ENCODE assay signal across 8 mouse cellular contexts in the genomic region with DNA sequence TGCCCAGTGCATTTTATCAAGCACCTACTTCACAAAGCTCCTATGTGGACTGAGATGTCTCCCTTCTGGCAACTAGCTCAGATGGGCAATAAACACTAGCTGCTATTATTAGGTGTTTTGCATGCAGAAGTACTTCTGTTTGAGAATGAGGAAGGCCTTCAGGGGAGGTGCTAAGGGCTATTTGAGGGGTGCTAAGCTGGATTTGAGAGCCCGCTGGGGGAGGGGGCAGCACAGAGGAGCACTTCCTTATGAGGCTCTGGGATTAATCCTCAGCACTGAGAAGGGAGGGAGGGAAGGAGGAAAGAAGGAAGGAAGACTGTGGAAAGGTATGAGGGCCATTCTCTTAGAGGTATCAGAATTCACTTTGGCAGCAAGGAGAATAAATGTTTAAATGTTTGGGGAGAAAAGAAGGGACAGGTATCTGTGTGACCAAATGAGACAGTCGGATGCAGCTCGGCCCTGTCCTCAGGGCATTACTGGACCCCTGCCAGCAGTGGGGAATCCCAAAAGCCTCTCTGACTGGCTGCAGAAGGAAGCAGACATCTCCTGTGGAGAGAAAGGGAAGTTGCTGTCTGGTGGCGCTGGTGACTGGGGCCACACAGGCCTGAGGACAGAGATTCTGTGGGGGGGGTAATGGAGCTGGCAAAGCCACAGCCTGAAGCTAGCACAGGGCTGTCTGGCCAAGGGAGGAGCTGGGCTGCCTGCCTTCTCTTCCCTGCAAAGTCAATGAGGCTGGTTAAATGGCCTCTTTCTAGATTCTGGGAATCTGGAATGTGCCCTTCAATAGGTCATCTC. TPM values are rescaled to one million over a fixed set of nuclear protein-coding genes. Genes with fewer than 3 reads are reported as not detected.
DNase-seq lines count a peak whose midpoint lies in the region; ATAC-seq lines count a peak whose summit lies in the region.

No protein-coding gene starts in this region.

- ATAC-seq in liver, embryonic 11.5 days (replicated peaks; ENCODE audit: low FRiP score): no peak
- ATAC-seq in granulocyte monocyte progenitor cell, adult 5-6 weeks (replicated peaks; ENCODE audit: poor library complexity, severe bottlenecking): peak; percentile 90
- peak; percentile 59 for ATAC-seq in intestine, embryonic 16.5 days
- peak; percentile 79 for ATAC-seq in lung, embryonic 16.5 days (ENCODE audit: low read depth)

- 0 out of 2 replicates have a peak, but pooled peaks cover 2% of the 10 kb centered on the region for H3K4me1 ChIP-seq in liver, embryonic 11.5 days (replicated peaks; ENCODE audit: control insufficient read depth, insufficient read depth, low read length)
- 0 out of 2 replicates have a peak, but pooled peaks cover 5% of the 10 kb centered on the region for H3K4me1 ChIP-seq in intestine, embryonic 16.5 days (ENCODE audit: control insufficient read depth, insufficient read depth, low read length)
- H3K4me1 ChIP-seq in lung, embryonic 16.5 days (replicated peaks; ENCODE audit: control insufficient read depth, insufficient read depth, low read length): peaks cover 7% of the 10 kb centered on the region

- 41% methylated on average over 4 of the region's 4 CpGs for WGBS in liver, embryonic 11.5 days
- WGBS in intestine, embryonic 16.5 days: 31% methylated on average over 4 of the region's 4 CpGs
- WGBS in lung, embryonic 16.5 days: 22% methylated on average over 4 of the region's 4 CpGs

- no peak overlapping the region for H3K4me2 ChIP-seq in liver, embryonic 11.5 days
- no peak overlapping the region for H3K4me2 ChIP-seq in intestine, embryonic 16.5 days (ENCODE audit: low read depth, low read length)
- H3K4me2 ChIP-seq in lung, embryonic 16.5 days (ENCODE audit: low read depth, low read length): no peak overlapping the region

- H3K4me3 ChIP-seq in liver, embryonic 11.5 days (ENCODE audit: low read depth, low read length): no peak overlapping the region
- H3K4me3 ChIP-seq in intestine, embryonic 16.5 days (ENCODE audit: low read length): no peak overlapping the region
- H3K4me3 ChIP-seq in lung, embryonic 16.5 days (ENCODE audit: low read length): no peak overlapping the region

- no peaks in the 10 kb centered on the region for H3K36me3 ChIP-seq in liver, embryonic 11.5 days (ENCODE audit: control insufficient read depth, insufficient read depth, low read length)
- H3K36me3 ChIP-seq in intestine, embryonic 16.5 days (ENCODE audit: control insufficient read depth, insufficient read depth, low read length): no peaks in the 10 kb centered on the region
- no peaks in the 10 kb centered on the region for H3K36me3 ChIP-seq in lung, embryonic 16.5 days (ENCODE audit: control insufficient read depth, insufficient read depth, low read length)

- peak; percentile 52 for DNase-seq in liver
- DNase-seq in liver, embryonic 11.5 days (ENCODE audit: low spot score): no peak
- peak; percentile 67 for DNase-seq in brain, adult 2 months (ENCODE audit: low read depth, low spot score)
- peak; percentile 64 to 72 for DNase-seq in spleen, postnatal 36 days (ENCODE audit: low spot score in 2 of 2)
- no peak for DNase-seq in ovary, postnatal 10 days (ENCODE audit: low spot score)

- no peaks in the 10 kb centered on the region for H3K9me3 ChIP-seq in liver, embryonic 11.5 days (ENCODE audit: control insufficient read depth, low read length)
- H3K9me3 ChIP-seq in intestine, embryonic 16.5 days (ENCODE audit: control insufficient read depth, low read length): no peaks in the 10 kb centered on the region
- H3K9me3 ChIP-seq in lung, embryonic 16.5 days (ENCODE audit: control insufficient read depth, low read length): no peaks in the 10 kb centered on the region

- no peak overlapping the region for H3K9ac ChIP-seq in liver, embryonic 11.5 days (ENCODE audit: low read depth, low read length)
- H3K9ac ChIP-seq in intestine, embryonic 16.5 days (ENCODE audit: low read depth, low read length): no peak overlapping the region
- no peak overlapping the region for H3K9ac ChIP-seq in lung, embryonic 16.5 days (ENCODE audit: low read length)

- no peaks in the 10 kb centered on the region for H3K27me3 ChIP-seq in liver, embryonic 11.5 days (replicated peaks; ENCODE audit: control insufficient read depth, insufficient read depth, low read length)
- no peaks in the 10 kb centered on the region for H3K27me3 ChIP-seq in intestine, embryonic 16.5 days (replicated peaks; ENCODE audit: control insufficient read depth, insufficient read depth, low read length)
- H3K27me3 ChIP-seq in lung, embryonic 16.5 days (ENCODE audit: control insufficient read depth, insufficient read depth, low read depth, low read length): no peaks in the 10 kb centered on the region

- no peak overlapping the region for H3K27ac ChIP-seq in liver, embryonic 11.5 days (ENCODE audit: low read depth, low read length)
- H3K27ac ChIP-seq in intestine, embryonic 16.5 days (ENCODE audit: low read length): peak overlapping the region; percentile 41
- H3K27ac ChIP-seq in lung, embryonic 16.5 days (ENCODE audit: low read length): no peak overlapping the region; the same call in 1 of the 2 replicates

RNA-seq across cellular contexts. Expression of a gene that starts 28.9 kb away (rescaled TPM):
- polyA plus RNA-seq in liver, embryonic 11.5 days (2014; fragmentation: Nextera tagmentation; extraction: Ambion mirVana): 279 and 298 TPM in 2 replicates
- 277 and 304 TPM in 2 replicates for total RNA-seq in granulocyte monocyte progenitor cell, adult 5-6 weeks (2014; fragmentation: Nextera tagmentation)
- 345 and 391 TPM in 2 replicates for total RNA-seq in granulocyte monocyte progenitor cell, adult 5-6 weeks (2017)
- 277 and 289 TPM in 2 replicates for polyA plus RNA-seq in intestine, embryonic 16.5 days (2015; fragmentation: Nextera tagmentation; extraction: Ambion mirVana)
- polyA plus RNA-seq in lung, embryonic 16.5 days (2015; fragmentation: Nextera tagmentation; extraction: Ambion mirVana): 302 and 330 TPM in 2 replicates

RNA-seq across cellular contexts. Expression of a gene that starts 40.0 kb away (rescaled TPM):
- 78.4 and 83.3 TPM in 2 replicates for polyA plus RNA-seq in liver, embryonic 11.5 days (2014; fragmentation: Nextera tagmentation; extraction: Ambion mirVana)
- total RNA-seq in granulocyte monocyte progenitor cell, adult 5-6 weeks (2014; fragmentation: Nextera tagmentation): 98.7 and 104 TPM in 2 replicates
- total RNA-seq in granulocyte monocyte progenitor cell, adult 5-6 weeks (2017): 82.8 and 84.2 TPM in 2 replicates
- polyA plus RNA-seq in intestine, embryonic 16.5 days (2015; fragmentation: Nextera tagmentation; extraction: Ambion mirVana): 62.2 and 62.6 TPM in 2 replicates
- 84.3 and 93.1 TPM in 2 replicates for polyA plus RNA-seq in lung, embryonic 16.5 days (2015; fragmentation: Nextera tagmentation; extraction: Ambion mirVana)

Comparison
In these comparisons a context has a peak if more than half of its experiments do, and no peak if none do; other contexts are left out.
1. DNase-seq: peak in liver (single experiment), brain, adult 2 months (single experiment) and spleen, postnatal 36 days (2 of 2); none in liver, embryonic 11.5 days (single experiment) and ovary, postnatal 10 days (single experiment).